Mouse (Mus musculus) C2C12 (cell line): ENCODE measurements around the gene Gm3776. TPM values are rescaled to one million over a fixed set of nuclear protein-coding genes. Genes with fewer than 3 reads are reported as not detected.
"Not testable (repeated sequence)": the region's sequence is repeated elsewhere in the genome, so short reads cannot be mapped to it uniquely, and the experiment has no call there.

Experiments used
- H3K27me3 ChIP-seq: one replicate; pipeline ENCODE4 v1.6.1; 2011; ENCODE audit not compliant: control insufficient read depth, insufficient read depth, insufficient read length
- H3K36me3 ChIP-seq: one replicate; pipeline ENCODE4 v1.6.1; 2011; ENCODE audit not compliant: control insufficient read depth, insufficient read depth
- H3K4me3 ChIP-seq: one replicate; pipeline ENCODE4 v1.5.1; 2011; ENCODE audit warnings: mild to moderate bottlenecking, control low read depth; ENCODE audit not compliant: poor library complexity, insufficient read depth, severe bottlenecking
- H3K79me2 ChIP-seq: one replicate; pipeline ENCODE4 v1.6.1; 2011; ENCODE audit not compliant: control insufficient read depth, insufficient read depth
- H3K79me3 ChIP-seq: one replicate; pipeline ENCODE4 v1.6.1; 2011; ENCODE audit warnings: low read depth, control low read depth
- H3ac ChIP-seq: one replicate; pipeline ENCODE3; 2011; ENCODE audit warnings: low read depth; ENCODE audit not compliant: control insufficient read depth, insufficient read length
- CEBPB ChIP-seq: IDR thresholded peaks from one replicate; pipeline ENCODE4 v1.6.1; 2011; ENCODE audit warnings: low read depth, mild to moderate bottlenecking, control low read depth, moderate library complexity
- CTCF ChIP-seq: IDR thresholded peaks from one replicate; pipeline ENCODE4 v1.5.1; 2011; ENCODE audit not compliant: control insufficient read depth, insufficient read depth, insufficient read length
- FOSL1 ChIP-seq: IDR thresholded peaks from one replicate; pipeline ENCODE4 v1.8.0; 2011; ENCODE audit warnings: mild to moderate bottlenecking, low read length; ENCODE audit not compliant: poor library complexity, insufficient read depth, severe bottlenecking
- MAX ChIP-seq: IDR thresholded peaks from one replicate; pipeline ENCODE4 v1.6.1; 2011; ENCODE audit warnings: mild to moderate bottlenecking, control low read depth
- MYOD1 ChIP-seq: IDR thresholded peaks from one replicate; pipeline ENCODE4 v1.6.1; 2011; ENCODE audit warnings: low read depth; ENCODE audit not compliant: control insufficient read depth, insufficient read length
- MYOG ChIP-seq: IDR thresholded peaks from one replicate; pipeline ENCODE4 v1.6.1; 2011; ENCODE audit not compliant: control insufficient read depth, insufficient read length; ENCODE audit errors: extremely low read depth
- USF1 ChIP-seq: IDR thresholded peaks from one replicate; pipeline ENCODE4 v1.6.1; 2011; ENCODE audit warnings: low read depth, mild to moderate bottlenecking, control low read depth, moderate library complexity
- long read RNA-seq, 2 experiments: library from polyadenylated mRNA; unstranded; transcript quantifications; one replicate each; pipeline ENCODE4 v2.0.0; 2019 to 2020
- polyA plus RNA-seq: library from polyadenylated mRNA; unstranded; fragments of >200 nt; fragmentation: generic; extraction: Trizol; gene quantifications from one replicate; pipeline ENCODE4 v1.2.1, GENCODE M21; 2012; ENCODE audit warnings: missing spikeins

The Gm3776 gene
- 0.76 TPM for polyA plus RNA-seq
- long read RNA-seq, experiment 1, transcript Gm3776-201 (7 exons, 874 nt) = major isoform, 14 of 17 reads
- long read RNA-seq, experiment 1, partial matches to known transcripts = 0 of 17 reads
- long read RNA-seq, experiment 1, other reads (novel, unspliced or antisense) = 3 of 17 reads
- long read RNA-seq, experiment 2, partial matches to known transcripts = 0 of 4 reads
- long read RNA-seq, experiment 2, other reads (novel, unspliced or antisense) = 0 of 4 reads

DNA sequence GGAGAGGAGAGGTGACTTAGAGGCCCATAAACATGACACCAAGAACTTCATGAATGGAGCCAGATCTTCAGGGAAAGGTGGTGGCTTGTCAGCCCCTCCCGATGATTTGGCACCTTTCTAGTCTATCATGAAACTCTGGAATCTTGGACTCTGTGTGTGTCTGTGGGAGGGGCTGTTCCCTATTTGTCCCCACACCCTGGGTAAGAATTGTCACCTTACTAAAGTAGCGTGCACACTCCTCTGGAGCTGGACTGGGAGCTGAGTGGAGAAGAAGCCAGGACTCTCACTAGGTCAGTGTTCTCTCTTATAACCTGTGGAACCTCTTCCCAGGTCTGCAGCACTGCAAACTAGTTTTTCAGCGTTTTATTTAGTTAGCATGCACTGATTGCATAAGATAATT lies at the start of gene Gm3776:
TSS of gene Gm3776 (plus strand) at position 216 of the 400 bp plus-strand sequence.
- not testable (repeated sequence) for H3K36me3 ChIP-seq, H3ac ChIP-seq, H3K79me2 ChIP-seq, H3K27me3 ChIP-seq, H3K4me3 ChIP-seq, H3K79me3 ChIP-seq

DNA sequence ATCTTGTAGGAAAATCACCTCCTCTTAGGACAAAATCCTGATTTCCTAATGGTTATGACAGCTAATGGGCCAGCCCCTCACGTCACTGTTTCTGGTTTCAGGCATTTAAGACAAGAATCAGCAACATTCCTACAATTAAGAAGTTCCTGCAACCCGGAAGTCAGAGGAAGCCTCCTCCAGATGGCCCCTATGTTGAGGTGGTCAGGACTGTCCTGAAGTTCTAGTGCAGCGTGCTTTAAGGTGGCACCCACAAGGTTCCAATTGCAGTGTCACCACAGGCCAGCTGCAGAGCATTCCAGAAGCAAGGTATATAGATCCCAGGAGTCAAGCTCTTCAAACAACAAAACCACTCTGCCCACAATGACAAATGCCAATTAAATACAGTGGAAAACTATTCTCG lies 48.0 kb upstream of the Gm3776 start:
- no peak overlapping the region for H3ac ChIP-seq
- H3K36me3 ChIP-seq = peaks cover 40% of the 10 kb centered on the region
- no peak overlapping the region for H3K4me3 ChIP-seq
- no peaks in the 10 kb centered on the region for H3K27me3 ChIP-seq
- TF ChIP-seq CTCF (no peak), MAX (no peak), USF1 (no peak), FOSL1 (no peak), MYOD1 (no peak), CEBPB (no peak), MYOG (no peak)
- H3K79me3 ChIP-seq = no peaks in the 10 kb centered on the region
- no peaks in the 10 kb centered on the region for H3K79me2 ChIP-seq

DNA sequence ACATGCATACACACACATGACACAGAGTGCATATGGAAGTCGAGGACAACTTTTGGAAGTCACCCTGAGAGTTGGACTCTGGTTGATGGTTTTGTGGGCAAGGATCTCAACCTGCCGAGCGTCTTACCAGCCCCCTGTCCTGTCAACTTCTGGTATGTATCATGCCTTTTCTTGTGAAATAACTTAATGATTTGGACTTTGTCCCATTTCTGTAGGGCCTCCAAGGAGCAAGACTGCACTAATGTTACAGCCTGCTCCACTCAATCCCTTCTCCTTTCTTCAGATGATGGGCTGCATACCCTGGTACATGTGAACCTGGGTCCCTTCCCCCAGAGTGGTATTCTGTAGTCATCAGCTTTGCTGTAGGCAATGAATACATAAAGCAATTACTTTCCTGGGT lies 46.9 kb upstream of the Gm3776 start:
- H3K36me3 ChIP-seq = peaks cover 30% of the 10 kb centered on the region
- H3K27me3 ChIP-seq = no peaks in the 10 kb centered on the region
- H3ac ChIP-seq = no peak overlapping the region
- no peaks in the 10 kb centered on the region for H3K79me2 ChIP-seq
- TF ChIP-seq CEBPB (no peak), MYOG (no peak), FOSL1 (no peak), CTCF (no peak)
- no peaks in the 10 kb centered on the region for H3K79me3 ChIP-seq
- no peak overlapping the region for H3K4me3 ChIP-seq

DNA sequence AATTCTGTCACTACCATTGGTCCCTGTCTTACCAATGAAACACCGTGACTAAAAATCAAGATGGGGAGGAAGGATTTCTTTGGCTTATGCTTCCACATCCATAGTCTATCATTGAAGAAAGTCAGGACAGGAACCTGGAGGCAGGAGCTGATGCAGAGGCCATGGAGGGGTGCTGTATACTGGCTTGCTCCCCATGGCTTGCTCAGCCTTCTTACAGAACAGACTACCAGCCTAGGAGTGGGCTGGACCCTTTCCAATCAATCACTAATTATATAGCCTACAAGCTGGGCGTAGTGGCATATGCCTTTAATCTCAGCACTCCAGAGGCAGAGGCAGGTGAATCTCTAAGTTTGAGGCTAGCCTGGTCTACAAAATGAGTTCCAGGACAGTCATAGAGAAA lies 46.1 kb upstream of the Gm3776 start:
- H3K79me3 ChIP-seq = no peaks in the 10 kb centered on the region
- TF ChIP-seq MYOG = no peak
- no peak for TF ChIP-seq CTCF
- TF ChIP-seq CEBPB = no peak
- TF ChIP-seq MYOD1 = no peak
- no peak for TF ChIP-seq USF1
- TF ChIP-seq MAX = no peak
- TF ChIP-seq FOSL1 = no peak

GRCm38 (mm10) chr9:78211521-78211920 lies 45.4 kb upstream of the Gm3776 start:
- no peak for TF ChIP-seq USF1
- no peak for TF ChIP-seq CEBPB
- no peak for TF ChIP-seq MYOD1
- TF ChIP-seq MAX = no peak
- no peak for TF ChIP-seq MYOG
- TF ChIP-seq CTCF = no peak
- TF ChIP-seq FOSL1 = no peak
- Histone ChIP-seq H3K27me3 (no peaks in the 10 kb centered on the region), H3K79me2 (no peaks in the 10 kb centered on the region), H3K79me3 (no peaks in the 10 kb centered on the region), H3K36me3 (peaks cover 18% of the 10 kb centered on the region), H3ac (no peak overlapping the region), H3K4me3 (no peak overlapping the region)

More for the DNA sequence above, 46.1 kb upstream of the Gm3776 start:
- Histone ChIP-seq H3K27me3 (no peaks in the 10 kb centered on the region), H3K4me3 (no peak overlapping the region), H3K79me2 (no peaks in the 10 kb centered on the region), H3K36me3 (peaks cover 23% of the 10 kb centered on the region), H3ac (no peak overlapping the region)

- Histone ChIP-seq H3K4me3 (no peak overlapping the region), H3K79me2 (no peaks in the 10 kb centered on the region), H3K36me3 (peaks cover 17% of the 10 kb centered on the region), H3K27me3 (no peaks in the 10 kb centered on the region), H3ac (no peak overlapping the region), H3K79me3 (no peaks in the 10 kb centered on the region)
- no peak for TF ChIP-seq CEBPB
- no peak for TF ChIP-seq MYOG
- TF ChIP-seq CTCF = no peak
- TF ChIP-seq MYOD1 = no peak
- TF ChIP-seq USF1 = no peak
- TF ChIP-seq FOSL1 = no peak
- TF ChIP-seq MAX = no peak
These were observed 44.4 kb upstream of the Gm3776 start for GRCm38 (mm10) chr9:78212341-78213049.

DNA sequence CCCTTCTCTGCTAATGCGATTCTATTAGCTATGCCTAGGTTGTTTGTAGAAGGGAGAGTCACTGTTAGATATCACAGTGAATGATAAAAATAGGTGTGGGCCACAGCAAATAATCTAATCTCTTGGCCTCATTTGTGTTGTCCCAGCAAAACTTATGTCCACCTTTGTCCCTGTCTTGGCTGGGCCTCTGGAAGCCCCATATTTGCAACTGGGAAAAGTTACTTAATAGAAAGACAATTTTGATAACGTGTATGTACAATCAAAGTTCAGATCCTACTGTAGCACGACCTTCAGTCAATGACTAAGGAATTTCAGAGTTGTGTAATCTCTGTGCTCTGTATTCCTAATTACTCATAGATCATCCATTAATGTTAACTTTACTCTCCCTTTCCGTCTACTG lies 39.9 kb upstream of the Gm3776 start:
- Histone ChIP-seq H3K4me3 (no peak overlapping the region), H3K36me3 (no peaks in the 10 kb centered on the region), H3K79me2 (no peaks in the 10 kb centered on the region), H3K79me3 (no peaks in the 10 kb centered on the region), H3K27me3 (no peaks in the 10 kb centered on the region), H3ac (no peak overlapping the region)
- TF ChIP-seq CEBPB (no peak), MYOG (no peak), FOSL1 (no peak)
